Mouse (Mus musculus): Measurements from ENCODE around the gene Vmn1r100. TPM values are rescaled to one million over a fixed set of nuclear protein-coding genes. Genes with fewer than 3 reads are reported as not detected.
"Not testable (repeated sequence)": the region's sequence is repeated elsewhere in the genome, so short reads cannot be mapped to it uniquely, and the experiment has no call there.

Vmn1r100 gene
- not detected for total RNA-seq (2021)
- long read RNA-seq, experiment 1, result 0 reads
- long read RNA-seq, experiment 2, result 0 reads

DNA sequence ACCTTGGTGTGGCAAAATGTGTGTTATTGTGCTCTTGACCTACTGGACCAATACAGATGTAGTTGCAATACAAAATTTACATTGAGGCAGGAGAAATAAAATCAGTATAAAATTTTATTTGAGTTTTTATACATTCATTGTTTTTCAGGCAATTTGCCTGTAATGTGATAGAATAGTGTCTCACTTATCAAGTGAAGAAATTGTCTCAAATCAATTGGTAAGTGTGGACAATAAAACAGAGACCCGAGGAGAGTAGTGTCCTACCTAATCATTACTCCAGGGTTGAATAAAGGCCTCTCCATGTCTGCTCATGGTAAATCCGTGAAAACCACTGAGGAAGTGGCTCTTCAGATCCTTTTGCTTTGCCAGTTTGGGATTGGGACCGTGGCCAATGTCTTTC lies at the start of gene Vmn1r100:
Gene Vmn1r100 (plus strand): TSS at position 301 of the 400 bp plus-strand sequence.
- DNase-seq (ENCODE audit: low spot score in 2 of 2); intact Hi-C loops (cut with DNase I): not testable (repeated sequence)

DNA sequence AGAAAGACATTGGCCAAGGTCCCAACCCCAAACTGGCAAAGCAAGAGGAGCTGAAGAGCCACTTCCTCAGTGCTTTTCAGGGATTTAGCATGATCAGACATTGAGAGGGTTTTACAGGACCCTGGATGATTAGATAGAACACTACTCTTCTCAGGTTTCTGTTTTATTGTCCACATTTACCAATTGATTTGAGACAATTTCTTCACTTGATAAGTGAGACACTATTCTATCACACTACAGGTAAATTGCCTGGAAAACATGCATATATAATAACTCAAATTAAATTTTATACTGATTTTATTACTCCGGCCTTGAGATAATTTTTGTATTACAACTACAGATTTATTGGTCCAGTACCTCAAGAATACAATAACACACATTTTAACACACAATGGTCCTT lies 42.4 kb upstream of the Vmn1r100 start, which contains the start of gene Gm5728:
Gene Gm5728 (minus strand): TSS at position 101 of the 400 bp plus-strand sequence.
- intact Hi-C loops (cut with DNase I); DNase-seq (ENCODE audit: low spot score in 2 of 2): not testable (repeated sequence)

DNA sequence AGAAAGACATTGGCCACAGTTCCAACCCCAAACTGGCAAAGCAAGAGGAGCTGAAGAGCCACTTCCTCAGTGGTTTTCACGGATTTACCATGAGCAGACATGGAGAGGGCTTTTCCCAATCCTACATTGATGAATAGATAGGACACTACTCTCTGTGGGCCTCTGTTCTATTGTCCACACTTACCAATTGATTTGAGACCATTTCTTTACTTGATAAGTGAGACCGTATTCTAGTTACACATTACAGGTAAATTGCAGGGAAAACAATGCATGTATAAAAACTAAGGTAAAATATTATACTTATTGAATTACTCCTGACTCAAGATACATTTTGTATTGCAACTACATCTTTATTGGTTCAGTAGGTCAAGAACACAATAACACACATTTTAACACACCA lies 24.8 kb downstream of the Vmn1r100 start, which contains the start of gene Vmn1r101:
Gene Vmn1r101 (minus strand): TSS at position 101 of the 400 bp plus-strand sequence.
- DNase-seq (ENCODE audit: low spot score in 2 of 2); intact Hi-C loops (cut with DNase I): not testable (repeated sequence)

Other genes with a start within 250 kb of the Vmn1r100 start
- gene Vmn1r94, start 249.6 kb upstream of the Vmn1r100 start, total RNA-seq (2021), result not detected
- gene Vmn1r95, start 224.2 kb upstream of the Vmn1r100 start, total RNA-seq (2021), result not detected
- not detected for gene Gm6164, start 212.3 kb upstream of the Vmn1r100 start, total RNA-seq (2021)
- not detected for gene Gm4498, start 184.1 kb upstream of the Vmn1r100 start, total RNA-seq (2021)
- gene Gm5890, start 155.1 kb upstream of the Vmn1r100 start, total RNA-seq (2021), result not detected
- not detected for gene Gm4133, start 83.9 kb upstream of the Vmn1r100 start, total RNA-seq (2021)
- not detected for gene Gm5728, start 42.5 kb upstream of the Vmn1r100 start, total RNA-seq (2021)
- gene Vmn1r101, start 24.7 kb downstream of the Vmn1r100 start, total RNA-seq (2021), result not detected
- gene Gm10670, start 57.0 kb downstream of the Vmn1r100 start, total RNA-seq (2021), result not detected
- gene Vmn1r103, start 92.6 kb downstream of the Vmn1r100 start, total RNA-seq (2021), result not detected
- gene Vmn1r104, start 115.9 kb downstream of the Vmn1r100 start, total RNA-seq (2021), result not detected
- gene Gm5726, start 127.8 kb downstream of the Vmn1r100 start, total RNA-seq (2021), result not detected
- not detected for gene Gm4141, start 158.3 kb downstream of the Vmn1r100 start, total RNA-seq (2021)
- gene Gm4513, start 181.1 kb downstream of the Vmn1r100 start, total RNA-seq (2021), result not detected

Measured in left cerebral cortex, postnatal 14 days (tissue).